Comparison of ENCODE assay signal across 9 mouse cellular contexts in the genomic region with DNA sequence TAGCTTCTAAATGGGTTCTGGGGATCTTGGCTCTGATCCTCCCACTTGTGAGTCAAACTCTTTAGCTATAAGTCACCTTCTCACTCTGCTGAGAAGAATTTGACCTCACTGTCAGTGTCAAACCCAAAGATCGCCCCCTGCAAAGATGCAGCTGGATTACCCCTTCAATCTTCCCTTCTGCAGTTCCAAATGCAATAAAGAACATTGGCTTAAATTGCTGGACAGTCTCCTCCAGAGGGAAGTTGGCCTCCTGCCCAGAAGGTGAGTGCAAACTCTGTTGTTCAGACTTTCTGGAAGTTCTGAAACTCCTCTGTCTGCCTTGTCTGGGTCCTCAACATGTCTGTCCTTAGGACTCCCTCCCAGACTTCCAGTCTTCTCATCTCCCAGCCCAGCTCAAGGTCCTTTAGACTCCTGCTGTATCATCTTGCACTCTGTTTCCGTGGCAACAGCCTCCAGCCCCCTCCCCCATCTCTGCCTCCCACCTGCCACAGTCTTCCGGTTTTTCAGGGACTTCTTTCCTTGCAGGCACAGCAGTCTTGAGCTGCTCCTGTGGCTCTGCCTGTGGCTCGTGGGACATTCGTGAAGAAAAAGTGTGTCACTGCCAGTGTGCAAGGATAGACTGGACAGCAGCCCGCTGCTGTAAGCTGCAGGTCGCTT. TPM values are rescaled to one million over a fixed set of nuclear protein-coding genes. Genes with fewer than 3 reads are reported as not detected.
A peak's percentile ranks its signal among the peaks of the same experiment; 100 is the strongest.
DNase-seq lines count a peak whose midpoint lies in the region; ATAC-seq and TF ChIP-seq lines count a peak whose summit lies in the region.
"Had no signal": no experiment of that assay in that cellular context is flagged by ENCODE, and none has a peak within 500 bp of the region (broad histone marks: within the 10 kb centered on the region; RNA-seq: fewer than 3 reads in every experiment).

No protein-coding gene starts in this region.

- no peak overlapping the region for H3K27ac ChIP-seq in midbrain, embryonic 12.5 days (replicated peaks)
- H3K27ac ChIP-seq in thymus, adult 2 months (ENCODE audit: control insufficient read depth, insufficient read depth, low read length): no peak overlapping the region

- no peaks in the 10 kb centered on the region for H3K27me3 ChIP-seq in midbrain, embryonic 12.5 days
- H3K27me3 ChIP-seq in thymus, adult 2 months (ENCODE audit: control insufficient read depth, insufficient read depth, low read length): no peaks in the 10 kb centered on the region

- no peak for TF ChIP-seq CTCF in thymus, adult 2 months (IDR thresholded peaks at IDR 0.05; ENCODE audit: borderline replicate concordance, control insufficient read depth, extremely low read depth, insufficient read depth, low read length, poor library complexity)

- peak overlapping the region; percentile 18 for H3K4me3 ChIP-seq in midbrain, embryonic 12.5 days
- no peak overlapping the region for H3K4me3 ChIP-seq in thymus, adult 2 months (ENCODE audit: control insufficient read depth, insufficient read depth, low read length)
- H3K4me3 ChIP-seq: erythroblast, embryonic 14.5 days had no signal

- peaks cover 8% of the 10 kb centered on the region for H3K4me1 ChIP-seq in midbrain, embryonic 12.5 days
- H3K4me1 ChIP-seq in thymus, adult 2 months (replicated peaks; ENCODE audit: control insufficient read depth, insufficient read depth, low read length): peaks cover 3% of the 10 kb centered on the region

- peak overlapping the region; percentile 42 for H3K4me2 ChIP-seq in midbrain, embryonic 12.5 days (replicated peaks)

- DNase-seq in urinary bladder, postnatal 14 days (ENCODE audit: low spot score): peak; percentile 26
- no peak for DNase-seq in urinary bladder, postnatal 4 days (ENCODE audit: low spot score in 2 of 2)
- DNase-seq in thymus, adult 2 months: no peak
- DNase-seq in heart, adult 11 months: no peak
- DNase-seq: layer of hippocampus, postnatal 36 days had no signal

- no peaks in the 10 kb centered on the region for H3K9me3 ChIP-seq in midbrain, embryonic 12.5 days

- peak overlapping the region; percentile 41 for H3K9ac ChIP-seq in midbrain, embryonic 12.5 days (replicated peaks)

- TF ChIP-seq POLR2A in thymus, adult 2 months (IDR thresholded peaks at IDR 0.05; ENCODE audit: control insufficient read depth, extremely low read depth, insufficient read depth, low read length, poor library complexity): no peak

- H3K36me3 ChIP-seq in midbrain, embryonic 12.5 days: no peaks in the 10 kb centered on the region
- no peaks in the 10 kb centered on the region for H3K36me3 ChIP-seq in thymus, adult 2 months (ENCODE audit: control insufficient read depth, insufficient read depth, low read length)

- WGBS in midbrain, embryonic 12.5 days: 21% methylated on average over 7 of the region's 7 CpGs
- WGBS in thymus, adult 2 months: 31% methylated on average over 7 of the region's 7 CpGs

- 0 out of 2 replicates have a peak, but pooled peaks have one; percentile 13 for ATAC-seq in frontal cortex, adult (ENCODE audit: low TSS enrichment)
- ATAC-seq in midbrain, embryonic 12.5 days (ENCODE audit: low FRiP score, low read depth): peak; percentile 72
- no peak for ATAC-seq in erythroblast, adult 5-6 weeks (replicated peaks; ENCODE audit: low FRiP score, poor library complexity, severe bottlenecking)

RNA-seq across cellular contexts. Expression of gene Retn, which starts 1.3 kb away (rescaled TPM):
- polyA plus RNA-seq in midbrain, embryonic 12.5 days (2016; fragmentation: Nextera tagmentation; extraction: Ambion mirVana): 0.54 TPM in 1 of 2 replicates, not detected in the other
- polyA plus RNA-seq in thymus, adult 2 months (2012; rRNA removed): 15.3 and 16.9 TPM in 2 replicates
- not detected in 2 replicates for total RNA-seq in erythroblast, adult 5-6 weeks (2015; ENCODE audit: low replicate concordance)
- not detected in 2 replicates for total RNA-seq in erythroblast, adult 5-6 weeks (2017; ENCODE audit: low replicate concordance)
- polyA plus RNA-seq: erythroblast, embryonic 14.5 days had no signal

RNA-seq across cellular contexts. Expression of gene Mcemp1, which starts 8.7 kb away (rescaled TPM):
- not detected in 2 replicates for polyA plus RNA-seq in midbrain, embryonic 12.5 days (2016; fragmentation: Nextera tagmentation; extraction: Ambion mirVana)
- 1.2 and 2.1 TPM in 2 replicates for polyA plus RNA-seq in thymus, adult 2 months (2012; rRNA removed)
- 64.0 and 64.8 TPM in 2 replicates for total RNA-seq in erythroblast, adult 5-6 weeks (2015; ENCODE audit: low replicate concordance)
- total RNA-seq in erythroblast, adult 5-6 weeks (2017; ENCODE audit: low replicate concordance): 29.6 and 32.8 TPM in 2 replicates
- polyA plus RNA-seq: erythroblast, embryonic 14.5 days had no signal

RNA-seq across cellular contexts. Expression of gene Fcor, which starts 15.3 kb away (rescaled TPM):
- 7.0 and 7.9 TPM in 2 replicates for polyA plus RNA-seq in midbrain, embryonic 12.5 days (2016; fragmentation: Nextera tagmentation; extraction: Ambion mirVana)
- 9.8 and 14.0 TPM in 2 replicates for polyA plus RNA-seq in thymus, adult 2 months (2012; rRNA removed)
- total RNA-seq in erythroblast, adult 5-6 weeks (2015; ENCODE audit: low replicate concordance): 4.4 TPM in 1 of 2 replicates, not detected in the other
- total RNA-seq in erythroblast, adult 5-6 weeks (2017; ENCODE audit: low replicate concordance): 2.8 and 5.6 TPM in 2 replicates
- polyA plus RNA-seq: erythroblast, embryonic 14.5 days had no signal

RNA-seq across cellular contexts. Expression of gene Trappc5, which starts 19.2 kb away (rescaled TPM):
- polyA plus RNA-seq in midbrain, embryonic 12.5 days (2016; fragmentation: Nextera tagmentation; extraction: Ambion mirVana): 46.6 and 49.0 TPM in 2 replicates
- 42.3 and 46.4 TPM in 2 replicates for polyA plus RNA-seq in thymus, adult 2 months (2012; rRNA removed)
- 1.9 and 3.5 TPM in 2 replicates for total RNA-seq in erythroblast, adult 5-6 weeks (2015; ENCODE audit: low replicate concordance)
- 7.0 and 8.3 TPM in 2 replicates for total RNA-seq in erythroblast, adult 5-6 weeks (2017; ENCODE audit: low replicate concordance)

RNA-seq across cellular contexts. Expression of gene Stxbp2, which starts 26.1 kb away (rescaled TPM):
- 19.5 and 19.8 TPM in 2 replicates for polyA plus RNA-seq in midbrain, embryonic 12.5 days (2016; fragmentation: Nextera tagmentation; extraction: Ambion mirVana)
- 260 and 262 TPM in 2 replicates for polyA plus RNA-seq in thymus, adult 2 months (2012; rRNA removed)
- 44.7 and 49.2 TPM in 2 replicates for total RNA-seq in erythroblast, adult 5-6 weeks (2015; ENCODE audit: low replicate concordance)
- total RNA-seq in erythroblast, adult 5-6 weeks (2017; ENCODE audit: low replicate concordance): 43.8 and 74.6 TPM in 2 replicates

Comparison
In these comparisons a context has a peak if more than half of its experiments do, and no peak if none do; other contexts are left out.
1. RNA of gene Retn, which starts 1.3 kb away (polyA plus RNA-seq): 15.3 to 16.9 TPM in thymus, adult 2 months; 0.54 TPM in midbrain, embryonic 12.5 days; every median in the first group is over 10 times any median in the second.